ENCODE assay signal across 8 mouse cellular contexts in the genomic region with DNA sequence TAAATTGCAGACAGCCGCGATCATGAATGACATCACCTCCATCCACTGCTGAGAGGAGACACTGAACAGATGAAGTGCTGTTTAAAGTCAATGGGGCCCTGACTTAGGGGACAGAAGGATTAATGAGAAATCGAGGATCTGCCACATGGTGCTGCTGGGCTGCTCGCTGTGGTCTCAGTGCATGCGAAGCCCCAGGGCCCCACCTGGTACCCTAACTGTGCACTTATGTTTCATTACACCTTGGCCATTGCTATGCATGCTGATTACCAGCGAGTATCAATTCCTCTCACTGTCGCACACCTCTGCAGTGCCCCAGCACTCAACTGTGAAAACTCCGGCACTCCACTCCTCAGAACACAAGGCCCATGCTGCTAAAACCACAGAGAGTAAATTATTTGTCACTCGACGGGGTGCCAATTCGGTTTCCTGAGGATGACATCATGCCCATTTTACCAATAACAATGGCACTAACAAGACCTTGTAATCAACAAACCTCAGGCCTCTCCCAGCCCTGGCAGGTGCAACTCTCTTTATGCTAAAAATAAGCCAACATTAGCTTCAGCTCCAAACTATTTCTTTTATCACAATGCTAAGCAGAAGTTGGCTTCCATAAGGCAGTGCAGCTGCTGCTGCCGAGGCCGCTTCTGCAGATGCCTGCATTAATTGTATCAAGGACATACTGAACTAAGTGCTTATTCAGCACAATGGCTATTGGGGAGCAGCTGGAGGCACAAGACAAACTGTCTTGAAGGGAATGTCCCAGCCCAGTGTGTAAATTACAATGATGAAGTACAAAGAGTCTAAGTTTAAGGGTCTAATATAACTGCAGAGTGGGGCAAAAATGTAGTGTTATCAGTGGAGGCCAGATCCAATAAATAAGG.
DNase-seq lines count a peak whose midpoint lies in the region; ATAC-seq and TF ChIP-seq lines count a peak whose summit lies in the region.

No protein-coding gene starts in this region.

- ATAC-seq in kidney, postnatal 0 days (replicated peaks; ENCODE audit: low FRiP score, low read depth): no peak

- no peaks in the 10 kb centered on the region for H3K36me3 ChIP-seq in kidney, postnatal 0 days (ENCODE audit: insufficient read depth, low read length)
- no peaks in the 10 kb centered on the region for H3K36me3 ChIP-seq in myocyte (ENCODE audit: control insufficient read depth, insufficient read depth)

- H3K4me3 ChIP-seq in kidney, postnatal 0 days (replicated peaks; ENCODE audit: low read depth, low read length): no peak overlapping the region
- H3K4me3 ChIP-seq in myocyte: no peak overlapping the region

- peak; percentile 68 for DNase-seq in kidney, postnatal 0 days (ENCODE audit: low spot score)
- no peak for DNase-seq in kidney, adult 9 months
- DNase-seq in brain, adult 2 months (ENCODE audit: low read depth, low spot score): peak; percentile 56
- DNase-seq in heart, postnatal 36 days: peak; percentile 18 to 22
- DNase-seq in gastrocnemius, postnatal 25 days: no peak
- no peak for DNase-seq in thymus, postnatal 14 days
- no peak for DNase-seq in adrenal gland, adult (ENCODE audit: inconsistent age in 2 of 2, low spot score in 1 of 2)

- H3K27ac ChIP-seq in kidney, postnatal 0 days: no peak overlapping the region

- no peak overlapping the region for H3K9ac ChIP-seq in kidney, postnatal 0 days (ENCODE audit: low read depth, low read length)

- H3K79me2 ChIP-seq in myocyte (ENCODE audit: control insufficient read depth, insufficient read depth): no peaks in the 10 kb centered on the region

- intact Hi-C loops in heart, postnatal 36 days (cut with DNase I): no loop called here

- WGBS in kidney, postnatal 0 days: 59% methylated on average over 13 of the region's 13 CpGs

- TF ChIP-seq CTCF in kidney, postnatal 0 days (IDR thresholded peaks at IDR 0.05; ENCODE audit: low read depth): no peak

- no peaks in the 10 kb centered on the region for H3K9me3 ChIP-seq in kidney, postnatal 0 days (replicated peaks; ENCODE audit: low read length)

- no peak for TF ChIP-seq POLR2A in myocyte (IDR thresholded peaks at IDR 0.05; ENCODE audit: insufficient read length, low read depth)

- no peaks in the 10 kb centered on the region for H3K4me1 ChIP-seq in kidney, postnatal 0 days (replicated peaks; ENCODE audit: insufficient read depth, low read length)

- no peak overlapping the region for H3ac ChIP-seq in myocyte (ENCODE audit: control insufficient read depth, insufficient read length)

- H3K27me3 ChIP-seq in kidney, postnatal 0 days (ENCODE audit: insufficient read depth, low read length): no peaks in the 10 kb centered on the region
- H3K27me3 ChIP-seq in myocyte (ENCODE audit: control insufficient read depth, insufficient read depth, insufficient read length): no peaks in the 10 kb centered on the region

- no peak overlapping the region for H3K4me2 ChIP-seq in kidney, postnatal 0 days (ENCODE audit: low read length)
- peak overlapping the region; percentile 16 for H3K4me2 ChIP-seq in myocyte (ENCODE audit: low read depth)

TF ChIP-seq in myocyte, 11 proteins besides CTCF, POLR2A, EP300 and RAD21:
- TF ChIP-seq USF1 (IDR thresholded peaks at IDR 0.05; ENCODE audit: low read depth) (no peak), MYOG (IDR thresholded peaks at IDR 0.05; ENCODE audit: control insufficient read depth in 1 of 3, insufficient read depth in 1 of 3, insufficient read length in 2 of 3, low read depth in 2 of 3) (peak in 2 of 3 experiments; percentile 85 to 98), MYOD1 (IDR thresholded peaks at IDR 0.05; ENCODE audit: control insufficient read depth in 1 of 3, insufficient read length in 2 of 3, low read depth in 2 of 3) (peak; percentile 52 to 88 (median 81)), CEBPB (IDR thresholded peaks at IDR 0.05; ENCODE audit: insufficient read depth, poor library complexity, severe bottlenecking) (peak; percentile 58; the same call in 1 of the 2 replicates), TCF3 (IDR thresholded peaks at IDR 0.05; ENCODE audit: insufficient read length, low read depth) (no peak), E2F4 (IDR thresholded peaks at IDR 0.05; ENCODE audit: insufficient read depth) (no peak), TCF12 (IDR thresholded peaks at IDR 0.05; ENCODE audit: insufficient read depth, poor library complexity, severe bottlenecking) (peak; percentile 62), MAX (IDR thresholded peaks at IDR 0.05; ENCODE audit: low read depth) (no peak), SRF (IDR thresholded peaks at IDR 0.05; ENCODE audit: control insufficient read depth, insufficient read length, low read depth) (no peak), POLR2AphosphoS2 (IDR thresholded peaks at IDR 0.05; ENCODE audit: insufficient read length, low read depth) (no peak), REST (IDR thresholded peaks at IDR 0.05; ENCODE audit: insufficient read depth, insufficient read length) (no peak)

Comparison
In these comparisons a context has a peak if more than half of its experiments do, and no peak if none do; other contexts are left out.
1. DNase-seq: peak in kidney, postnatal 0 days (single experiment), brain, adult 2 months (single experiment) and heart, postnatal 36 days (2 of 2); none in kidney, adult 9 months (single experiment), gastrocnemius, postnatal 25 days (single experiment), thymus, postnatal 14 days (single experiment) and adrenal gland, adult (0 of 2).